ENCODE assay signal across 23 mouse cellular contexts in the genomic region with DNA sequence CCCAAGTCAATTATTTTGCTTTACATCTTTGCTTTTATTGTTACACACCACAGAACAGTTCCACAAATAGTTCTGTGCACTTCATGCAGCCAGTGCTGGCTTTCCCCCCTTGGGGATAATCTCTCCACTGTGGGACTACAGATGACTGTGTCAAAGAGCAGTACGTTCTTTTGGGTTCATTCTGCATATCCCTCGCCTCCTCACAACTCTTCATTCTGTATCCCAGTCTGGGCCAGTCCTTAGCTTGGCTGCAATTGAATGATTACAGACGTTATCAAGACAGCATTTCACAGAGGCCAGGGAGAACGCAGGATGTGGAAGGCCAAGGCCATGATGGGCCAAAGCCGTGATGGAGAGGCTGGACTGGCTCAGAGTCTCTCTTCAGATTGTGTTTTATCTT. TPM values are rescaled to one million over a fixed set of nuclear protein-coding genes. Genes with fewer than 3 reads are reported as not detected.
DNase-seq lines count a peak whose midpoint lies in the region; ATAC-seq lines count a peak whose summit lies in the region.
"Had no signal": no experiment of that assay in that cellular context is flagged by ENCODE, and none has a peak within 500 bp of the region (broad histone marks: within the 10 kb centered on the region; RNA-seq: fewer than 3 reads in every experiment).

No protein-coding gene starts in this region.

- H3K4me1 ChIP-seq in heart, embryonic 10.5 days, result no peaks in the 10 kb centered on the region
- no peaks in the 10 kb centered on the region for H3K4me1 ChIP-seq in heart, embryonic 11.5 days (ENCODE audit: control insufficient read depth, insufficient read depth, low read length)
- H3K4me1 ChIP-seq in embryonic facial prominence, embryonic 10.5 days, result no peaks in the 10 kb centered on the region
- H3K4me1 ChIP-seq: forebrain, embryonic 10.5 days; forebrain, embryonic 15.5 days; hindbrain, embryonic 13.5 days had no signal

- no peak overlapping the region for H3K9ac ChIP-seq in heart, embryonic 11.5 days (ENCODE audit: low read depth, low read length)
- H3K9ac ChIP-seq: embryonic facial prominence, embryonic 15.5 days; forebrain, embryonic 15.5 days; heart, embryonic 15.5 days; hindbrain, embryonic 13.5 days had no signal

- H3K9me3 ChIP-seq in heart, embryonic 10.5 days, result no peaks in the 10 kb centered on the region
- H3K9me3 ChIP-seq in heart, embryonic 11.5 days (replicated peaks; ENCODE audit: control insufficient read depth, low read length), result no peaks in the 10 kb centered on the region
- no peaks in the 10 kb centered on the region for H3K9me3 ChIP-seq in embryonic facial prominence, embryonic 10.5 days
- H3K9me3 ChIP-seq: embryonic facial prominence, embryonic 15.5 days; forebrain, embryonic 10.5 days; forebrain, embryonic 15.5 days; heart, embryonic 15.5 days; hindbrain, embryonic 13.5 days had no signal

- no peak for ATAC-seq in heart, embryonic 11.5 days (replicated peaks; ENCODE audit: insufficient number of reproducible peaks, low FRiP score, low TSS enrichment)
- ATAC-seq: CD4-positive, CD25-positive, alpha-beta regulatory T cell, adult 4 months; forebrain, embryonic 15.5 days; hindbrain, postnatal 0 days had no signal

- no peaks in the 10 kb centered on the region for H3K36me3 ChIP-seq in heart, embryonic 10.5 days
- no peaks in the 10 kb centered on the region for H3K36me3 ChIP-seq in heart, embryonic 11.5 days (ENCODE audit: control insufficient read depth, insufficient read depth, low read length)
- H3K36me3 ChIP-seq in embryonic facial prominence, embryonic 10.5 days (replicated peaks), result no peaks in the 10 kb centered on the region
- H3K36me3 ChIP-seq: embryonic facial prominence, embryonic 15.5 days; forebrain, embryonic 10.5 days; forebrain, embryonic 15.5 days; G1E; heart, embryonic 15.5 days; hindbrain, embryonic 13.5 days had no signal

- no peak overlapping the region for H3K27ac ChIP-seq in heart, embryonic 10.5 days
- H3K27ac ChIP-seq in heart, embryonic 11.5 days (ENCODE audit: low read depth, low read length), result no peak overlapping the region
- no peak overlapping the region for H3K27ac ChIP-seq in embryonic facial prominence, embryonic 10.5 days (replicated peaks)
- H3K27ac ChIP-seq: embryonic facial prominence, embryonic 15.5 days; forebrain, embryonic 10.5 days; forebrain, embryonic 15.5 days; heart, embryonic 15.5 days; hindbrain, embryonic 13.5 days; hindbrain, postnatal 0 days had no signal

- peak; percentile 68 to 75 for DNase-seq in adrenal gland, adult (ENCODE audit: inconsistent age in 2 of 2, low spot score in 1 of 2)
- no peak for DNase-seq in adrenal gland, adult 18-20 months (ENCODE audit: low spot score in 2 of 2)
- peak; percentile 69 for DNase-seq in heart, embryonic 10.5 days (ENCODE audit: low spot score)
- DNase-seq in adrenal gland, postnatal 10 days, result peak; percentile 36
- DNase-seq in embryonic facial prominence, embryonic 10.5 days (ENCODE audit: low spot score), result no peak
- DNase-seq in Muller cell, postnatal 12 days (ENCODE audit: inconsistent ontology term), result no peak
- DNase-seq: B cell, adult 2 months; cerebellum, adult 18-20 months; cerebellum, adult 9-11 months; gastrocnemius, postnatal 36 days; heart, postnatal 14 days; kidney, adult 11 months had no signal

- peaks cover 3% of the 10 kb centered on the region; the same call in 1 of the 2 replicates for H3K27me3 ChIP-seq in heart, embryonic 10.5 days (ENCODE audit: insufficient read depth, poor library complexity, severe bottlenecking)
- 0 out of 2 replicates have a peak, but pooled peaks cover 2% of the 10 kb centered on the region for H3K27me3 ChIP-seq in heart, embryonic 11.5 days (ENCODE audit: control insufficient read depth, insufficient read depth, low read length)
- H3K27me3 ChIP-seq in embryonic facial prominence, embryonic 10.5 days (replicated peaks; ENCODE audit: low read depth, poor library complexity, severe bottlenecking), result no peaks in the 10 kb centered on the region
- H3K27me3 ChIP-seq: embryonic facial prominence, embryonic 15.5 days; forebrain, embryonic 15.5 days; heart, embryonic 15.5 days; hindbrain, embryonic 13.5 days had no signal

- H3K4me3 ChIP-seq in heart, embryonic 10.5 days, result no peak overlapping the region
- H3K4me3 ChIP-seq in heart, embryonic 11.5 days (ENCODE audit: low read depth, low read length), result no peak overlapping the region
- no peak overlapping the region for H3K4me3 ChIP-seq in embryonic facial prominence, embryonic 10.5 days
- H3K4me3 ChIP-seq: embryonic facial prominence, embryonic 15.5 days; erythroblast, embryonic 14.5 days; forebrain, embryonic 10.5 days; forebrain, embryonic 15.5 days; heart, embryonic 15.5 days; hindbrain, embryonic 13.5 days had no signal

- H3K4me2 ChIP-seq in heart, embryonic 11.5 days, result no peak overlapping the region
- H3K4me2 ChIP-seq: embryonic facial prominence, embryonic 15.5 days; forebrain, embryonic 15.5 days; heart, embryonic 15.5 days; hindbrain, embryonic 13.5 days had no signal

- WGBS in heart, embryonic 10.5 days, result 71% methylated on average over 5 of the region's 5 CpGs
- 57% methylated on average over 5 of the region's 5 CpGs for WGBS in heart, embryonic 11.5 days (ENCODE audit: insufficient replicate concordance)
- 79% methylated on average over 5 of the region's 5 CpGs for WGBS in embryonic facial prominence, embryonic 10.5 days

RNA-seq across cellular contexts. Expression of gene Adamts7, which starts 16.0 kb away (rescaled TPM):
- total RNA-seq in adrenal gland, adult 18-20 months (2021), result 1 to 10 TPM; 2.4 to 2.8 TPM
- 5.6 and 7.0 TPM in 2 replicates for polyA plus RNA-seq in heart, embryonic 10.5 days (2016; fragmentation: Nextera tagmentation; extraction: Ambion mirVana)
- polyA plus RNA-seq in heart, embryonic 11.5 days (2014; fragmentation: Nextera tagmentation; extraction: Ambion mirVana), result 4.2 and 4.9 TPM in 2 replicates
- total RNA-seq in adrenal gland, postnatal 10 days (2021), result 10 to 100 TPM in 1 of 2 experiments, 1 to 10 TPM in 1; 8.4 to 10.7 TPM
- polyA plus RNA-seq in embryonic facial prominence, embryonic 10.5 days (2016; fragmentation: Nextera tagmentation; extraction: Ambion mirVana), result 14.6 and 14.9 TPM in 2 replicates
- total RNA-seq: G1E; hematopoietic stem cell, adult 5-6 weeks had no signal
- polyA plus RNA-seq: G1E had no signal

RNA-seq across cellular contexts. Expression of gene Morf4l1, which starts 32.3 kb away (rescaled TPM):
- 100 to 1,000 TPM; 300 to 342 TPM for total RNA-seq in adrenal gland, adult 18-20 months (2021)
- 430 and 475 TPM in 2 replicates for polyA plus RNA-seq in heart, embryonic 10.5 days (2016; fragmentation: Nextera tagmentation; extraction: Ambion mirVana)
- 376 and 383 TPM in 2 replicates for polyA plus RNA-seq in heart, embryonic 11.5 days (2014; fragmentation: Nextera tagmentation; extraction: Ambion mirVana)
- total RNA-seq in adrenal gland, postnatal 10 days (2021), result 100 to 1,000 TPM; 279 to 288 TPM
- polyA plus RNA-seq in embryonic facial prominence, embryonic 10.5 days (2016; fragmentation: Nextera tagmentation; extraction: Ambion mirVana), result 515 and 519 TPM in 2 replicates

Comparison
In these comparisons a context has a peak if more than half of its experiments do, and no peak if none do; other contexts are left out.
1. DNase-seq: peak in adrenal gland, adult (2 of 2), heart, embryonic 10.5 days (single experiment) and adrenal gland, postnatal 10 days (single experiment); none in adrenal gland, adult 18-20 months (0 of 2), embryonic facial prominence, embryonic 10.5 days (single experiment) and Muller cell, postnatal 12 days (single experiment).